Mouse (Mus musculus): ENCODE data around the gene Prtg.

The Prtg gene

GRCm38 (mm10) chr9:72862186-72862585, 55.5 kb downstream of the Prtg start:
- DNase-seq (ENCODE audit: extremely low spot score): no peak

- DNase-seq (ENCODE audit: extremely low spot score): no peak
Measured at GRCm38 (mm10) chr9:72862955-72863354, 56.3 kb downstream of the Prtg start.

GRCm38 (mm10) chr9:72863773-72864172, 57.1 kb downstream of the Prtg start:
- DNase-seq (ENCODE audit: extremely low spot score): no peak

GRCm38 (mm10) chr9:72867434-72867833, 60.8 kb downstream of the Prtg start:
- DNase-seq (ENCODE audit: extremely low spot score): no peak

- DNase-seq (ENCODE audit: extremely low spot score): no peak
Measured at GRCm38 (mm10) chr9:72868774-72869173, 62.1 kb downstream of the Prtg start.

GRCm38 (mm10) chr9:72871506-72872297, 65.0 kb downstream of the Prtg start:
- DNase-seq (ENCODE audit: extremely low spot score): peak; percentile 59

- no peak for DNase-seq (ENCODE audit: extremely low spot score)
Measured at GRCm38 (mm10) chr9:72872298-72873130, 65.8 kb downstream of the Prtg start.

- no peak for DNase-seq (ENCODE audit: extremely low spot score)
Measured at GRCm38 (mm10) chr9:72875878-72876277, 69.2 kb downstream of the Prtg start.

GRCm38 (mm10) chr9:72877905-72878304, 71.2 kb downstream of the Prtg start:
- DNase-seq (ENCODE audit: extremely low spot score): peak; percentile 68

- DNase-seq (ENCODE audit: extremely low spot score): no peak
Measured at GRCm38 (mm10) chr9:72878656-72879055, 72.0 kb downstream of the Prtg start.

- DNase-seq (ENCODE audit: extremely low spot score): no peak
Measured at GRCm38 (mm10) chr9:72879601-72880000, 72.9 kb downstream of the Prtg start.

GRCm38 (mm10) chr9:72880225-72880960, 73.7 kb downstream of the Prtg start:
- peak; percentile 93 for DNase-seq (ENCODE audit: extremely low spot score)

GRCm38 (mm10) chr9:72881026-72881768, 74.5 kb downstream of the Prtg start:
- peak; percentile 56 for DNase-seq (ENCODE audit: extremely low spot score)

GRCm38 (mm10) chr9:72883940-72884339, 77.3 kb downstream of the Prtg start:
- peak; percentile 72 for DNase-seq (ENCODE audit: extremely low spot score)

- DNase-seq (ENCODE audit: extremely low spot score): no peak
Measured at GRCm38 (mm10) chr9:72889777-72890176, 83.1 kb downstream of the Prtg start.

- DNase-seq (ENCODE audit: extremely low spot score): no peak
Measured at GRCm38 (mm10) chr9:72890499-72891085, 83.9 kb downstream of the Prtg start.

- DNase-seq (ENCODE audit: extremely low spot score): no peak
Measured at GRCm38 (mm10) chr9:72892761-72893160, 86.1 kb downstream of the Prtg start.

GRCm38 (mm10) chr9:72894796-72895352, 88.2 kb downstream of the Prtg start:
- DNase-seq (ENCODE audit: extremely low spot score): no peak

GRCm38 (mm10) chr9:72902057-72902456, 95.4 kb downstream of the Prtg start:
- no peak for DNase-seq (ENCODE audit: extremely low spot score)

GRCm38 (mm10) chr9:72902611-72903010, 95.9 kb downstream of the Prtg start:
- no peak for DNase-seq (ENCODE audit: extremely low spot score)

- no peak for DNase-seq (ENCODE audit: extremely low spot score)
Measured at GRCm38 (mm10) chr9:72906693-72907103, 100.0 kb downstream of the Prtg start.
